Mouse (Mus musculus) thymus, postnatal 4 days (tissue): ENCODE data around the gene Gpr156.
"Not testable (repeated sequence)": the region's sequence is repeated elsewhere in the genome, so short reads cannot be mapped to it uniquely, and the experiment has no call there.

ENCODE experiments used
- DNase-seq: peaks from one replicate; pipeline ENCODE4 v3.0.0; 2021

The Gpr156 gene

GRCm38 (mm10) chr16:38005471-38005870 lies 89.2 kb downstream of the Gpr156 start:
- DNase-seq = no peak

DNA sequence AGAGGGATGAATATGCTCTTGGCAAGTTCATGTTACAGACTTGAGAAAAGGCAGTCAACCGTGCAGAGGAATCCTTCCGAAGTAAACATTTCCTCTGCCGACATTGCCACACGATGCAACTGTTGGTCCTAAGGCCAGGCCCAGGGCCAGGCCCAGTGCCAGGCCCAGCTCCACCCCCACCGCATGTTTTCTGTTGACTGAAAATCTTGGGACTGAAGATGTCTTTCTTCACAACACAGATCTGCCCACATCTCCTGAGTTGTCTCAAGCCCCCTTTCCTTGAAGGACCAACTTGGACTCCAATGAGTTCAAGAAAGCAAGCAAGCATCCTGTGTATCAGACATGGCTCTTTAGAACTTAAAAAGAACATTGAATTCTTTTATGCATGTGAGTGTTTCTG lies 92.1 kb downstream of the Gpr156 start:
- DNase-seq = no peak

- DNase-seq = no peak
Measured at GRCm38 (mm10) chr16:38009041-38009825, 92.9 kb downstream of the Gpr156 start.

GRCm38 (mm10) chr16:38011486-38011885 lies 95.2 kb downstream of the Gpr156 start:
- no peak for DNase-seq

DNA sequence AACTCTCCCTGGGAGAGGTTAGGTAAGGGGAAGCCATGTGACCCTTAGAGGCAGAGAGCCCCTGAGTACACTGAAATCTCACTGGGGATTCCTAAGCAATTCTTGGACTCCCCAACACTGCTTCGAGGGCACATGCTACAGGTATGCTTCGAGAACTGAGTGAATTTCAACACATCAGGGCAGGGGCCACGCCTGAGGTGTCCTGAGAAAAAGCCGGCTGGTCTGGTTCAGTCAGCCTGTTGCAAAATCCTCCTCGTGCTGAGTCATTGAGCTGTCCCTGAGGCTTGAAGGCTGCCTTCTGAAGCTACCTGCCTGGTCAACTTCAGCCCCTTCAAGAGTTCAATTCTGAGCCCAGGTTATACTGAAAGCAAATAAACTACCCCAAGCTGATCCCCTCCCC lies 96.1 kb downstream of the Gpr156 start:
- no peak for DNase-seq

- no peak for DNase-seq
Measured at GRCm38 (mm10) chr16:38012891-38013290, 96.6 kb downstream of the Gpr156 start.

DNA sequence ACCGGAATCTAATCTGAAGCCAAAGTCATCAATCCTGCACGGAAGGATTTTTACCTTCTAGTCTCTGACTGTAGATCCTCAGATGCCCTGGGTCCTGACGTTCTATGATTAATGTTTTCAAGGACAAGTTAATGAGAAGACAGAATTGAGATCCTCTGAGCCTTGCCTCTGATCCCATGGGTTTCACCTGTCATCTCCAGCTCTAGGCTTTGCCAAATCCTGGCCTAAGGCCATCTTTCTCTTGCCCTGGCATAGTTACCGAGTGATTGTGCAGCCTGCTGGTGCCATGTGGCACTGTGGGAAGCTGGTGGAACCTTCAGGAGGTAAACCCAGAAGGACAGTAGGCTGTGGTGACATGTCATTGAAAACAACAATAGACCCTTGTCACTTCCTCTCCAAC lies 98.7 kb downstream of the Gpr156 start:
- no peak for DNase-seq

DNA sequence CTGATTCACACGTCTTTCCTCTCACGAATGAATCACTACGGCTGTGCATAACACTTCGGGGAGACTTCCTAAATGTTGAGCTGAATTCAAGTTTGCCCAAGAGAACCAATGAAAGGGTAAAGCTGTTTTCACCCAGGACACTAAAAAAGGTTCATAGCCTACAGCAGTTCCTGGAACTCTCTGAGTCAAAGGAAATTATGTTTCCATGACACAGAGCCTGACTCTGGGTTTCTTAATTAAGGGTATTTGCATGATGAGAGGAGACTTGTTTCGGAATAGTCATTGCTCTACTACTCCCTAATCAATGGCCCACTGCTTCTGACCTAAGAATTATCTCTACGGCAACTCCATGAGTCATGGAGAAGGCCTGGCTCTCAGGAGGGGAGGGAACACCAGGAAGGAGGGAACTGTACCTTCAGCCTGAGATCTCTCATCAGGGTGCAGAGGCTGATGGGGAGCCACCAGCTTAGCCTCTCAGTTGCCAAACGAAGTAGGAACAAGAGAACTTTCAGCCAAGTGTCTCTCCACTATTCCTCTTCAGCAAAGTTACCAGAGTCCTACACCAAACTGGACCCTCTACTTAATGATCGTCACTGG lies 100.7 kb downstream of the Gpr156 start:
- no peak for DNase-seq

DNA sequence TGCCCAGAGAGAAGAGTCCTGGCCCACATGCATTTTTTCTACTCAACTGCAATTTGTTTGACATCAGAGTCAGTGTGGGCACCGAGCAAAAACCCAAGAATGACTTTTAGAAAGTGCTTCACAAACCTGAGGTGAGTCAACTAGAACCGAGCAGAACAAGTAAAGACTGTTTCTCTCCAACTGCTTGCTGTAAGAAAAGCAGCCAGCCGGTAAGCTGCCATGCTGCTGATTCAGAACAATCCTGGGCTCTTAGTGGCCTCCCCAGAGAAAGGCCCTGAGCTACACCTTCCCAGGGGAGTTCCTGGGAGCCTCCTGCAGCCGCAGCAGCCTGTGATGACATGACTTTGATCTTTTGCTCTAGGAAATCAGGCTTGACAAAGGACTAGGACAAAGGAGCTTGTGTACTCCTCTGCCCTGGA lies 101.7 kb downstream of the Gpr156 start:
- DNase-seq = no peak

GRCm38 (mm10) chr16:38032644-38033043 lies 116.3 kb downstream of the Gpr156 start:
- no peak for DNase-seq

DNA sequence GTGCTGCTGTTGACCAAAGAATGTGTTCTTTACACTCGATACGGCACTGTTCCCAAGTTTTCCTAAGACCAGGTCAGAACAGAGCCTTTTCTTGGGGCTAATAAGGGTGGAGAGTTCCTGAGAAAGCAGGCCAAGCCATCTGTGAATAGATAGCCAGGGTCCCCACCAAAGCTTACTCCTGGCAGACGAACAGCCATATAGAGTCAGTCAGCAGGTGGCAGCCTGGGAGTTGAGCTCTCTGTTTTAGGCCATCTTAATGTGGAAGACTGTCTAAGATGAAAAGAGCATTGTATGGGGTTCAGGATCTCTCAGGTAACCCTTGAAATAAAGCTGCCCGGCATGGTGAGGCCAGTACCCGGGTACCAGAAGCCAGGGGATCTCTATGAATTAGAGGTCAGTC lies 116.8 kb downstream of the Gpr156 start:
- peak; percentile 32 for DNase-seq

DNA sequence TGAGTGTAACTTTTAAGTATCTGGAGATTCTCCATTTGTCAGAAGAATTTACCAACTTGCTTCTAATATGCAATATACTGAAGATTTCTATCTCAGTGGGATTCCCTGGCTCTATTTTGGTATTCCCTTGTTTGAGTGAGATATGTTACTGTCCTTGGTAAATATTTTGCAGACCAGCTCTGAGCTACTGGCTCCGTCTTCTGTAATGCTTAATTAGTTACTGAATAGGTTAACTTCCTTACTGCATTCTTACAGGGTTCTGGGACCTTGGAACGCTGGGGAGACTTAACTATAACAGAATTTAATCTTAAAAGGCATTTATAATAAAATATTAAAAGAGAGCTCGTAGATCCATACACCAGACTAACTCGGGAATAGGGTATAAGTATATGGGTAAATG lies 121.8 kb downstream of the Gpr156 start:
- DNase-seq = not testable (repeated sequence)

GRCm38 (mm10) chr16:38042160-38042559 lies 125.9 kb downstream of the Gpr156 start:
- no peak for DNase-seq

DNA sequence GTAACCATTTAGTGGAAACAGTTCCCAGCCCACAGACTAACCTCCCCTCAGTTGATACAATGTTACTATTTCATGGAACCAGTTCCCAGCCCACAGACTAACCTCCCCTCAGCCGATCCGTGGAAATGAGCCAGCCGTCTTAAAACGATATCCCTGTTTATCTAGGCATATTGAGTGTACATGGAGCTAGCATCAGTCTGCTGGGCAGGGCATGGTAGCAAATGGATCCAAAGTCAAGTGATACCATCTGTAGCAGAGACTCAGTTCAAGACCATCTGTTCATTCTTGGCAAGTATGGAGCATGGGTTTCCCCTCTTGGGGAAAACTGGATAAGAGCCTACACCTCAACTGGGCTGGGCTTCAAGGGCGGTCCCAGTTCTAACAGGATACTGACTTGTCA lies 128.3 kb downstream of the Gpr156 start:
- DNase-seq = no peak

DNA sequence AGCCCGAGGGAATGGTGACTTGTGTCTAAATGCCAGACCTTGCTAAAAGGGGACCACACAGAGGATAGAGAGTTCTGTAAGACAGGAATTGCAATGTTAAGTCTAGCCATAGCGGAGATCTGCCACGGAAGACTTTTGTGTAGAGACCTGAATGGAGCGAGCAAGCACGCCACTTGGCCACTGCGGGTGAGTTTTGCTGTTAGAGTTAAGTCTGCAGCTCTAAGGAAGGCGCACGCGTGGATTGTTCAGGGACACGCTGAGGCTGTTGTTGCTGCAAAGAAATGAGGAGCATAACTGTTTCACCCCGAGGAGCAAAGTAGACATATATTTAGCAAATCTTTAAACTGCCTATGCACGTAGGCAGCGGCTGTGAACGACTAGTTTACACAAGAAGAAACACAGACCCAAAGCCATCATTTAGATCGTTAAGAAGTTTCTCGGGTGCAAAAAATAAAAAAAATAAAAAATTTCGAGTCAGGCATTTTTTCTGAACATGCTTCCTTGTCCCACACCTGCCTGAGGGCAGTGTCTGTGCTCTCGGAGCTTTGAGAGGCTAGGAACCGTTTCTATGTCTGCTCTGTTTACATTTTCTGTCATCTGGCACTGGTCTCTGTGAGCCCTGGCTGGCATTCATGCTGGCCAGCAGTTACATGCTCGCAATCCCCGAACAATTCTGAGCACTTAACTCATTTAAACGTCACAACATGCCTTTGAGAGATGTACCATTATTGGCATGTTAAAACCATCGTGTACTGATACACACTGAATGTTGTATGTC lies 131.7 kb downstream of the Gpr156 start:
- no peak for DNase-seq
